Mouse (Mus musculus) adrenal gland (tissue): ENCODE data around the gene Aurkb.

Experiments
- intact Hi-C: fragments of 180-260 bp; cut with DNase I; formaldehyde crosslinking; loops from one replicate; pipeline ENCODE4 v1.15.1; 2025

Aurkb gene

DNA sequence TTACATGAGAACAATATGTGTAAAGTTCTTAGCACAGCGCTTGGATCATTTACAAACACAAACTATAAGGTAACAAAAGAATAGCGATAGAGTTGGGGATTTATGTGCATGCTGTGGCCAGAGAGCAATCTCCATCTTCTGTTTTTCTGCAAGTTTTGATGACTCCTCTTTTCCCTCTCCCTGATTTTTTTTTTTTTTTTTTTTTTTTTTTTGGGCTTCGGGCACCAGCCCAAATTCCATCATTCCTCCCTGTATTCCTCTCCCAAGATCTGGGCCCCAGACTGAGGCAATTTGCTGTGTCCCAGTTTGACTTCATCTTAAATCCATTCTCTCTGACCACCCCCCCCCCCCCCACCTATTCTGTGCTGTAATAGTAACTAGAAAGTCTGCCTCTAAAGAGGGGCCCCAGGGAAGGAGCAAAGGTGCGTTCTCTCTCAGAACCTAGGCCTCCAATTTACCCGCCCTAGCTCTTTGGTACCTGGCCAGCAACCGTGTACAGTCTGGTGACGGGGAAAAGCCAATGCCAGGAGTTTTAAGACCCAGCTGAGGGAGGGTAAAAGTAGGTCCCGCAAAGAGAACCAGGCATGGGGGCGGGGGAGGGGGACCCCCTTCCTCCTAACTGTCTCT lies 51.0 kb downstream of the Aurkb start:
- intact Hi-C loops = loop anchor here (10.0 kb wide), 1 partner anchor 318 kb away; the partner anchor contains the start of gene Kdm6b

DNA sequence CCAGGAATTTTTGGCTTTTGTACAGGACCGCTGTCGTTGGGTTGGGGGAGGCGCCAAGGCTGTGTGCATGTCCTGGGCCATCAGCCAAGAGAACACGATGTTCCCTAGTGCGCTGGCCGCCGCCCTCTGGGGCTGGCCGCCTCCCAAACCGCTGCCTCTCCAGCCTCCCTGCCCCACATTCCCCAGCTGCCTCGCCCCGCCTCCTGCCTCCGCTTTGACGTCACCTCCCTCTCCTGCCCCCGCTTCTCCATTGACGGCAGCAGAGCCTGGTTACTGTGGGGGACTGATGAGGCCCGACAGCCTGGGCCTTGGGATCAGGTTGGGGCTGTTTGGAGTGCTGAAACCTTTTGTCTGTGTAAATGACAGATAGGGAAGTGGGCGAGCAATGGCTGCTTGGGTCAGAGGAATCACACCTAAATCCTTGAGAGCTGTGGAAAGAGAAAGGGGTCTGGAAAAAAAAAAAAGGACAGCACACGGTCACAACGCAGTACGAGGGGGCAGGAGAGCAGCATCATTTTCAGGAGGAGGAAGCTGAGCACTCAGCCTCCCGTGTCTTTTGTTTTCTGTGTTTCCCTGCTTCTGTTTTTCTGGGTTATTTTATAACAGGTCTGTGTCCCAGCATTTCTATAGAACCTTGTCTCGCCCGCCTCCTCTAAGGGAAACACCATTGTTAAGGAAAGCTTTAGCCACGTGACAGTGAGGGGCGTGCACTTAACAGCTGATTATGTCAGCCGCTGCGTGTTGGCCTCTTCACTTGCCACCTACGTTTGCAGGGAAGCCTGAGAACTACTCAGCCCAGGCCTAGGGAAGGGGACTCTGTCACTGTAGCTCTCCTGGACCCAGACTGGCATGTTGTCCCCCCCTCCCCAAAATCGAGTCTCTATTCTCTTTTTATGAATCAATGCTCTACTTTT lies 51.8 kb downstream of the Aurkb start:
- intact Hi-C loops = loop anchor here (10.0 kb wide), 1 partner anchor 318 kb away; the partner anchor contains the start of gene Kdm6b

DNA sequence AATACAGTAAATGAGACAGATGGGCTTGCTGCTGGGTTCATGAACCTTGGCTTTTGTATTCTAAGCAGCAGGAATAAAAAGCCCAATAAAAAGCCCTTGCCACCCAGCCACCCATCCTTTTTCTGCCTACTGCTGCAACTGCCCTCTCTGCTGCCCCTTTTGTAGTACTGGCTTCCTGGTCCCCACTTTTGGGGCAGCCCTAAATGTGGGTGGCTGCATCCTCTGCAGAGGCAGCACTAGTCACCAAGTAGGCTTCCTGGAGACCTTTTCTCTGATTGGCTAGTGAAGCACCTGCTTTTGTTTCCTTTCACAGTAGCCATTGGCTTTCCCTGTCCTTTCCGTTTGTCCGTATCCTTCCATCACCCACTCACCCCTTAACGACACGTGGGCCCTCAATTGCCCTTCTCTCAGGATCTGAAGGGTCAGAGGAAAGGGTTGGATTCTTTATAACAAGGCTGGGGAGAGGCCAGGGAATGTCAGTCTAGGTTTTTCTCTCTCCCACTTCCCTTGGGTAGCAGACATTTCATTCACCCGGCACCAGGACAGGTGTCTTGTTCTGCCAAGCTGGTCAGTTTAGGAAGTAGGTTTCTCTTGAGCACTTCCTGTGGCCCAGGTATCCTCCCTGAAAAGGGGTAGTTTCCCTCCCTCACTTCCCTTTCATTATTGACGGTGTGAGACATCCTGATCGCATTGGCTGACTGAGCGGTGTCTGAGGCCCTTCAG lies 52.8 kb downstream of the Aurkb start:
- intact Hi-C loops = loop anchor here (10.0 kb wide), 1 partner anchor 317 kb away; the partner anchor contains the start of gene Kdm6b

DNA sequence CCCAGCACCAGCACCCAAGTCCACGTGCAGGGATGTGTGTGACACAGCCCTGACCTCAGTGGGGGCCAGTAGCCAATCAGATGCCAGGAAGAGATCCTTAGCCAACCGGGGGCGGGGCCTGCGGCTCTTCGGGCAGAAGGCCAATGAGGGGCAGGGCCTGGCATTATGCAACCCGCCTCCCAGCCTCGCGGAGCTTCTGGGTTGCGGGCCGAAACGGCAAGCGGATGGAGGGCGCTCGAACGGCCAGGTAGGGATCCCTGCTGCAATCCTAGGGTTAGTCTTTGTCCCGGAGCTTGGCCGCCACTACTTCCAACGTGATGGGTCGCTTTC lies 53.3 kb downstream of the Aurkb start:
- intact Hi-C loops = loop anchor here (10.0 kb wide), 1 partner anchor 316 kb away; the partner anchor contains the start of gene Kdm6b

GRCm38 (mm10) chr11:69099177-69099914 lies 53.9 kb downstream of the Aurkb start:
- intact Hi-C loops = loop anchor here (10.0 kb wide), 1 partner anchor 315 kb away; the partner anchor contains the start of gene Kdm6b

GRCm38 (mm10) chr11:69099915-69100345 lies 54.5 kb downstream of the Aurkb start:
- intact Hi-C loops = loop anchor here (10.0 kb wide), 1 partner anchor 315 kb away; the partner anchor contains the start of gene Kdm6b

- intact Hi-C loops = no loop called here
Measured at GRCm38 (mm10) chr11:69100639-69101360, 55.4 kb downstream of the Aurkb start.
